Mouse (Mus musculus) myocyte (in vitro differentiated cells): Measurements from ENCODE around the gene Olfr538. TPM values are rescaled to one million over a fixed set of nuclear protein-coding genes. Genes with fewer than 3 reads are reported as not detected.
"Not testable (repeated sequence)": the region's sequence is repeated elsewhere in the genome, so short reads cannot be mapped to it uniquely, and the experiment has no call there.

Experiments used
- H3K27me3 ChIP-seq: one replicate; pipeline ENCODE4 v1.6.1; 2011; ENCODE audit not compliant: control insufficient read depth, insufficient read depth, insufficient read length
- H3K36me3 ChIP-seq: one replicate; pipeline ENCODE4 v1.6.1; 2011; ENCODE audit not compliant: control insufficient read depth, insufficient read depth
- H3K4me2 ChIP-seq: one replicate; pipeline ENCODE4 v1.6.1; 2011; ENCODE audit warnings: low read depth, control low read depth
- H3K4me3 ChIP-seq: one replicate; pipeline ENCODE4 v1.5.1; 2011; ENCODE audit warnings: mild to moderate bottlenecking, control low read depth, moderate library complexity
- H3K79me2 ChIP-seq: one replicate; pipeline ENCODE4 v1.6.1; 2011; ENCODE audit not compliant: control insufficient read depth, insufficient read depth
- H3ac ChIP-seq: one replicate; pipeline ENCODE4 v1.6.1; 2011; ENCODE audit not compliant: control insufficient read depth, insufficient read length
- CEBPB ChIP-seq: IDR thresholded peaks from 2 replicates; pipeline ENCODE4 v1.6.1; 2011; ENCODE audit warnings: mild to moderate bottlenecking, moderate library complexity; ENCODE audit not compliant: poor library complexity, insufficient read depth, severe bottlenecking
- MAX ChIP-seq: IDR thresholded peaks from one replicate; pipeline ENCODE4 v1.6.1; 2011; ENCODE audit warnings: low read depth, mild to moderate bottlenecking, control low read depth
- MYOD1 ChIP-seq, 3 experiments: IDR thresholded peaks; one replicate each; pipeline ENCODE4 v1.6.1; 2011; ENCODE audit warnings: control low read depth in 2 of 3, low read depth in 2 of 3, mild to moderate bottlenecking in 2 of 3, moderate library complexity in 1 of 3; ENCODE audit not compliant: insufficient read length in 2 of 3, control insufficient read depth in 1 of 3
- REST ChIP-seq: IDR thresholded peaks from one replicate; pipeline ENCODE4 v1.6.1; 2011; ENCODE audit warnings: mild to moderate bottlenecking, control low read depth, moderate library complexity; ENCODE audit not compliant: insufficient read depth, insufficient read length
- SRF ChIP-seq: IDR thresholded peaks from one replicate; pipeline ENCODE4 v1.6.1; 2011; ENCODE audit warnings: low read depth; ENCODE audit not compliant: control insufficient read depth, insufficient read length
- polyA plus RNA-seq: library from polyadenylated mRNA; unstranded; fragments of >200 nt; fragmentation: generic; extraction: Trizol; gene quantifications from one replicate; pipeline ENCODE4 v1.2.1, GENCODE M21; 2012; ENCODE audit warnings: missing spikeins

Gene Olfr538
- polyA plus RNA-seq: not detected

GRCm38 (mm10) chr7:140567586-140567985 is at the start of gene Olfr538:
TSS of gene Olfr538 (plus strand) at chr7:140567886.
- H3K4me2 ChIP-seq: no peak within 1 kb of the TSS
- no peaks in the 10 kb centered on the region for H3K27me3 ChIP-seq
- no peaks in the 10 kb centered on the region for H3K36me3 ChIP-seq
- no peak within 1 kb of the TSS for H3K4me3 ChIP-seq
- H3ac ChIP-seq: no peak within 1 kb of the TSS
- no peak for TF ChIP-seq MAX
- no peak for TF ChIP-seq SRF
- no peak for TF ChIP-seq REST
- TF ChIP-seq MYOD1 (IDR thresholded peaks at IDR 0.05; ENCODE audit: control insufficient read depth in 1 of 3, insufficient read length in 2 of 3, low read depth in 2 of 3): no peak
- no peaks in the 10 kb centered on the region for H3K79me2 ChIP-seq

- H3K4me2 ChIP-seq: no peak overlapping the region
- TF ChIP-seq REST: no peak
- peak; percentile 90 for TF ChIP-seq CEBPB
Measured at GRCm38 (mm10) chr7:140539746-140540145, 27.9 kb upstream of the Olfr538 start.

GRCm38 (mm10) chr7:140600969-140601368 is 33.3 kb downstream of the Olfr538 start, which contains the start of gene Olfr46:
TSS of gene Olfr46 (plus strand) at chr7:140601269.
- H3K4me2 ChIP-seq, H3K27me3 ChIP-seq, H3ac ChIP-seq, H3K36me3 ChIP-seq, H3K4me3 ChIP-seq, H3K79me2 ChIP-seq: not testable (repeated sequence)

More at GRCm38 (mm10) chr7:140539746-140540145, 27.9 kb upstream of the Olfr538 start:
- Histone ChIP-seq H3K4me3 (no peak overlapping the region), H3K79me2 (no peaks in the 10 kb centered on the region), H3K36me3 (no peaks in the 10 kb centered on the region), H3ac (no peak overlapping the region), H3K27me3 (no peaks in the 10 kb centered on the region)

Other genes with a start within 250 kb of the Olfr538 start
- gene Olfr525, start 247.0 kb upstream of the Olfr538 start, polyA plus RNA-seq: not detected
- gene Olfr527, start 233.9 kb upstream of the Olfr538 start, polyA plus RNA-seq: not detected
- gene Olfr60, start 206.2 kb upstream of the Olfr538 start, polyA plus RNA-seq: not detected
- not detected for gene Olfr530, start 191.6 kb upstream of the Olfr538 start, polyA plus RNA-seq
- not detected for gene Olfr531, start 165.0 kb upstream of the Olfr538 start, polyA plus RNA-seq
- gene Olfr532, start 146.2 kb upstream of the Olfr538 start, polyA plus RNA-seq: not detected
- gene Olfr533, start 104.5 kb upstream of the Olfr538 start, polyA plus RNA-seq: not detected
- gene Olfr535, start 83.7 kb upstream of the Olfr538 start, polyA plus RNA-seq: not detected
- 0.05 TPM for gene Olfr536, start 60.5 kb upstream of the Olfr538 start, polyA plus RNA-seq
- not detected for gene Olfr46, start 33.4 kb downstream of the Olfr538 start, polyA plus RNA-seq
- gene Olfr61, start 61.1 kb downstream of the Olfr538 start, polyA plus RNA-seq: not detected
- gene Olfr53, start 78.6 kb downstream of the Olfr538 start, polyA plus RNA-seq: not detected
- gene Olfr539, start 92.0 kb downstream of the Olfr538 start, polyA plus RNA-seq: not detected
- gene Olfr45, start 114.1 kb downstream of the Olfr538 start, polyA plus RNA-seq: not detected
- gene Olfr541, start 129.4 kb downstream of the Olfr538 start, polyA plus RNA-seq: not detected
- gene Cyp2e1, start 195.9 kb downstream of the Olfr538 start, polyA plus RNA-seq: not detected
- not detected for gene Syce1, start 220.0 kb downstream of the Olfr538 start, polyA plus RNA-seq